Mouse (Mus musculus) ES-E14 (cell line): ENCODE measurements at regions not wholly inside any gene's neighbourhood (a gene's known extent, or its start where the extent isn't known, plus 50 kb on each side); places are given as distances from the start of the nearest gene placed in this dataset.

ENCODE experiments used
- DNase-seq: peaks from one replicate; pipeline ENCODE4 v3.0.0-alpha.2; 2013; ENCODE audit warnings: low read depth, low spot score
- H3K27ac ChIP-seq: 2 replicates; pipeline ENCODE4 v1.5.1; 2012; ENCODE audit warnings: low read depth, mild to moderate bottlenecking, low read length, moderate library complexity, mixed read lengths; ENCODE audit not compliant: poor library complexity, insufficient read depth, severe bottlenecking
- H3K36me3 ChIP-seq: 2 replicates; pipeline ENCODE4 v1.6.1; 2012; ENCODE audit warnings: mild to moderate bottlenecking, low read length, moderate library complexity, mixed read lengths; ENCODE audit not compliant: control insufficient read depth, poor library complexity, insufficient read depth, severe bottlenecking
- H3K4me1 ChIP-seq, 2 experiments: fragments of 150-350 bp in 1 of 2; sonication (generic) in 1 of 2; 2 replicates each; pipeline ENCODE4 v1.6.1; 2012; ENCODE audit warnings: low read length in 2 of 2, mild to moderate bottlenecking in 1 of 2, mixed read lengths in 1 of 2; ENCODE audit not compliant: control insufficient read depth in 2 of 2, insufficient read depth in 2 of 2, poor library complexity in 1 of 2
- H3K4me3 ChIP-seq, 2 experiments: fragments of 150-350 bp in 1 of 2; sonication (generic) in 1 of 2; 2 replicates each; pipeline ENCODE4 v1.5.1; 2012; ENCODE audit warnings: low read length in 2 of 2, low read depth in 1 of 2, mild to moderate bottlenecking in 1 of 2, mixed read lengths in 1 of 2; ENCODE audit not compliant: insufficient read depth in 1 of 2, poor library complexity in 1 of 2, severe bottlenecking in 1 of 2
- H3K9ac ChIP-seq: 2 replicates; pipeline ENCODE4 v1.6.1; 2012; ENCODE audit warnings: low read depth, mild to moderate bottlenecking, low read length, mixed read lengths; ENCODE audit not compliant: poor library complexity, insufficient read depth, severe bottlenecking
- H3K9me3 ChIP-seq: fragments of 150-350 bp; sonication (generic); 2 replicates; pipeline ENCODE4 v1.6.1; 2012; ENCODE audit warnings: low read depth, mild to moderate bottlenecking, low read length; ENCODE audit not compliant: control insufficient read depth, insufficient read depth
- CHD2 ChIP-seq: IDR thresholded peaks from 2 replicates; pipeline ENCODE4 v1.6.1; 2014; ENCODE audit warnings: mild to moderate bottlenecking, low read depth, low read length, inconsistent platforms
- HCFC1 ChIP-seq: IDR thresholded peaks from 2 replicates; pipeline ENCODE4 v1.6.1; 2012; ENCODE audit warnings: low read length, inconsistent platforms, borderline replicate concordance; ENCODE audit not compliant: insufficient read depth
- MAFK ChIP-seq: IDR thresholded peaks from 2 replicates; pipeline ENCODE4 v1.6.1; 2014; ENCODE audit warnings: mild to moderate bottlenecking, low read depth, low read length, inconsistent platforms; ENCODE audit not compliant: insufficient read depth
- ZC3H11A ChIP-seq: IDR thresholded peaks from 2 replicates; pipeline ENCODE4 v1.6.1; 2012; ENCODE audit warnings: low read depth, mild to moderate bottlenecking, inconsistent platforms, low read length, borderline replicate concordance
- ZNF384 ChIP-seq: IDR thresholded peaks from 2 replicates; pipeline ENCODE4 v1.6.1; 2012; ENCODE audit warnings: low read depth, low read length, inconsistent platforms
- in situ Hi-C, 2 experiments: fragments of 600-800 bp; cut with MboI; formaldehyde crosslinking; loops; one replicate each; pipeline ENCODE4 v1.15.1; 2025; ENCODE audit warnings: low sequenced_read_pairs in 2 of 2, inconsistent platforms in 1 of 2; ENCODE audit not compliant: unreplicated experiment in 2 of 2

DNA sequence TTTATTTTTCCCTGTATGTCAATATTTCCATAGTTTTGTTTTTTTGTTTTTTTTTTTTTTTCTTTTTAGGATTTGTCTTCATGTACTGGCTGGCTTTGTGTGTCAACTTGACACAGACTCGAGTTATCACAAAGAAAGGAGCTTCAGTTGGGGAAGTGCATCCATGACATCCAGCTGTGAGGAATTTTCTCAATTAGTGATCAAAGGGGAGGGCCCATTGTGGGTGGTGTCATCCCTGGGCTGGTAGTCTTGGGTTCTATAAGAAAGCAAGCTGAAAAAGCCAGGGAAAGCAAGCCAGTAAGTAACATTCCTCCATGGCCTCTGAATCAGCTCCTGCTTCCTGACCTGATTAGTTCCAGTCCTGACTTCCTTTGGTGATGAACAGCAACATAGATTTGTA is 228.7 kb downstream of the Fat4 start:
- no peak overlapping the region for H3K4me3 ChIP-seq
- no peak for DNase-seq
- in situ Hi-C loops, result no loop called here
- TF ChIP-seq CHD2 (no peak), ZNF384 (no peak), HCFC1 (no peak), ZC3H11A (no peak), MAFK (no peak)
- no peak overlapping the region for H3K27ac ChIP-seq
- no peaks in the 10 kb centered on the region for H3K36me3 ChIP-seq
- no peak overlapping the region for H3K9ac ChIP-seq
- H3K9me3 ChIP-seq, result no peaks in the 10 kb centered on the region
- no peaks in the 10 kb centered on the region for H3K4me1 ChIP-seq

DNA sequence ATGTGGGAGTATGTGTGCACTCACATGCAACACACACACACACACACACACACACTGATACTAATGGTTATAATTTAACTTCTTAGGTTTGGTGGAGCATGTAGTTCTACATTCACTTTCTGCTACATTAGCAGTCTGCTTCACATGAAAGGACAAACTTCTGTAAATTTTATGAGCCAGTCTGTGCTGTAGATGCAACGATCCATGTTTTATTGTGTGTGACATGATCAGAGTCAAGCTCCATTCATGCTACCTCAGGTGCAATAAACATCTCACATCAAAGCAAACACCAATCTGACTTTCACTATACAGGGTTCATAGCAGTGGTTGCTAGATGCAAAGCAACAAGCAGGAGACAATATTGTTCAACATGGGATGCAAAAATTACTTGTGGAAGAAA is 235.5 kb downstream of the Fat4 start:
- no peak overlapping the region for H3K4me3 ChIP-seq
- no peak overlapping the region for H3K27ac ChIP-seq
- no peaks in the 10 kb centered on the region for H3K4me1 ChIP-seq
- H3K36me3 ChIP-seq, result no peaks in the 10 kb centered on the region
- H3K9me3 ChIP-seq, result no peaks in the 10 kb centered on the region
- DNase-seq, result no peak
- no peak overlapping the region for H3K9ac ChIP-seq
- in situ Hi-C loops, result no loop called here
- TF ChIP-seq CHD2, result no peak

DNA sequence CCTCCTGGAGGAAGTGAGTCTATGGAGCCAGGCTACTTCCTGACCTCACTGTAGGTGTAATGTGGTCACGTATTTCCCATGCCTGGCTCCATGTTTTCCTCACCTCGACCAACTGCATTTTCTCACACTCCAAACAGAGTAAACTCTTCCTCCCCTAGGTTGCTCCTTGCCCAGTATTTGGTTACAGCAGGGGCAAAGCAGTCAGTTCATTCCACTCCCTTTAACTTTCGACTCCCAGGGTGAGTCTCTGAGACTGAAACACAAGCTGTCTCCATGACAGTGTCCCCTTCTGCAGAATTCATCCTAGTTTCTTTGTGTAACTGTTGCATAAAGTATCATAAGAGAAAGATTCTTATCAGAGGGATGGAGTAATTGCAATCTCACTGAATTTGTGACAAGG is 243.8 kb downstream of the Fat4 start:
- in situ Hi-C loops, result no loop called here
- H3K9me3 ChIP-seq, result no peaks in the 10 kb centered on the region

DNA sequence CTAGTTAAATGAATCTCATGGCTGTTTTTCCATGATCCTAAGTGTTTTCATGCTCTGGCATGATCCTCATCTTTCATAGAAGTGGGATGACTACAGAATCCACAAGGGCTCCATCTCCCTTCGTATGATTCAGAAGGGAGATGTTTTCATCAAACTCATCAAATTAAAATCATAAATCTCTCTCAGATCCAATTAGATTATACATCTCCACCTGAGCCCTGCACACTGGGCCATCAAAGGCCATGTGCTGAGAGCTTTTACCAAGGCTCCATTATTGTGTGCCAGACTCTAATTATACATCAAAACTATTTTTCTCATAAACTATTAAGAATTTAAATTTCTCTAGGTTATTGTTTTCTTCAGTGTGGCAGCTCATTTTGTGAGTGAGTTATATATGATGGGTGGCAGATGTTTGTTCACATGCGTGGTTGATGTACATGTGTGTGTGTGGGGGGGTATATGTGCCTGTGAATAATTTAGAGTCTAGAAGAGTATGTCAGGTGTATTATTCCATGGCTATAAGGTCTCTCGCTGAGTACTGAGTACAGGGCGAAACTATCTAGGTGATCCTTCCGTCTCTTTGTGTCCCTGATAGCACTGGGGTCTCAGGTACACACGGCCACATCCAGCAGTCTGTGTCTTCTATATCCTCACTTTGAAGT is 278.4 kb downstream of the Fat4 start:
- Histone ChIP-seq H3K9me3 (no peaks in the 10 kb centered on the region), H3K27ac (no peak overlapping the region), H3K4me1 (no peaks in the 10 kb centered on the region), H3K9ac (no peak overlapping the region), H3K4me3 (no peak overlapping the region), H3K36me3 (no peaks in the 10 kb centered on the region)
- in situ Hi-C loops, result no loop called here
- TF ChIP-seq MAFK (no peak), HCFC1 (no peak), ZNF384 (no peak), CHD2 (no peak), ZC3H11A (no peak)
- no peak for DNase-seq

More for the DNA sequence above, 243.8 kb downstream of the Fat4 start:
- TF ChIP-seq MAFK, result no peak
- no peak for TF ChIP-seq CHD2
- no peak for TF ChIP-seq HCFC1
- TF ChIP-seq ZC3H11A, result no peak
- no peak for TF ChIP-seq ZNF384
- Histone ChIP-seq H3K27ac (no peak overlapping the region), H3K9ac (no peak overlapping the region), H3K4me1 (no peaks in the 10 kb centered on the region), H3K4me3 (no peak overlapping the region), H3K36me3 (no peaks in the 10 kb centered on the region)
- no peak for DNase-seq

DNA sequence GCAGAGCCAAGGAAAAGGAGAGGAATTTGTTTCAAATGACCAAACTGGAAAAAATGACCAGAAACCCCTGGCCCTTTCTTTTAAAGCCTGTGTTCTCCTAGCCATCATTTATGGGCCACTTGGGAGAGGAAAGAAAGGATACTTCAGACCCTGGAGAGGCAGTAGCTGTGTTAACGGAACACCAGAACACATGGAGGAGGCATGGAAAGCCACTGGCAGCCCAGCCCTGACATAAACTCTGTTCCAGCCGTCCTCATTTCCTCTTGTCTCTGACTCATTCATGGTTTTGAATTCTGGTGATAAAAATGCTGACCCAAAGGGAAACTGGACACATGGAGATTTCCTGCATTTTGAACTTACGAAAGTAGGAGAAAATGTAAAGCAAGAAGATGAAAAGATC is 295.9 kb downstream of the Fat4 start:
- no peaks in the 10 kb centered on the region for H3K4me1 ChIP-seq
- no peak overlapping the region for H3K9ac ChIP-seq
- H3K27ac ChIP-seq, result no peak overlapping the region
- H3K36me3 ChIP-seq, result no peaks in the 10 kb centered on the region
- DNase-seq, result no peak
- in situ Hi-C loops, result no loop called here
- H3K9me3 ChIP-seq, result no peaks in the 10 kb centered on the region
- no peak overlapping the region for H3K4me3 ChIP-seq
- TF ChIP-seq CHD2, result no peak
- TF ChIP-seq ZC3H11A, result no peak
- no peak for TF ChIP-seq HCFC1
- TF ChIP-seq MAFK, result no peak
- no peak for TF ChIP-seq ZNF384
